Mouse (Mus musculus) limb, embryonic 15.5 days (tissue): ENCODE measurements around the gene Rnf213. TPM values are rescaled to one million over a fixed set of nuclear protein-coding genes. Genes with fewer than 3 reads are reported as not detected.

Source experiments
- ATAC-seq: fragments of 200-750 bp; cut with Nextera tagmentation; 2 replicates; pipeline ENCODE4 v1.8.0; 2017; ENCODE audit warnings: low read depth, moderate TSS enrichment; ENCODE audit not compliant: insufficient number of reproducible peaks, low FRiP score, low TSS enrichment
- H3K27ac ChIP-seq: fragments of 300-500 bp; sonication (generic); 2 replicates; pipeline ENCODE4 v1.5.1; 2015; ENCODE audit warnings: moderate library complexity, mild to moderate bottlenecking, inconsistent platforms
- H3K27me3 ChIP-seq: fragments of 300-500 bp; sonication (generic); 2 replicates; pipeline ENCODE4 v1.6.1; 2015; ENCODE audit warnings: inconsistent platforms
- H3K36me3 ChIP-seq: fragments of 300-500 bp; sonication (generic); 2 replicates; pipeline ENCODE4 v1.6.1; 2015; ENCODE audit warnings: inconsistent platforms
- H3K4me1 ChIP-seq: fragments of 300-500 bp; sonication (generic); 2 replicates; pipeline ENCODE4 v1.6.1; 2015; ENCODE audit warnings: inconsistent platforms
- H3K4me2 ChIP-seq: fragments of 300-500 bp; sonication (generic); 2 replicates; pipeline ENCODE4 v1.6.1; 2015; ENCODE audit warnings: mild to moderate bottlenecking, inconsistent platforms
- H3K4me3 ChIP-seq: fragments of 300-500 bp; sonication (generic); 2 replicates; pipeline ENCODE4 v1.5.1; 2015; ENCODE audit warnings: mild to moderate bottlenecking, inconsistent platforms
- H3K9ac ChIP-seq: fragments of 300-500 bp; sonication (generic); 2 replicates; pipeline ENCODE4 v1.6.1; 2015; ENCODE audit warnings: inconsistent platforms
- H3K9me3 ChIP-seq: fragments of 300-500 bp; sonication (generic); 2 replicates; pipeline ENCODE4 v1.6.1; 2016; ENCODE audit warnings: inconsistent platforms
- WGBS: fragments of 180-500 bp; shearing (Covaris S2); methylation state at CpG from one replicate; pipeline ENCODE4 v1.1.7; 2015; 5-methylcytosine and 5-hydroxymethylcytosine counted together
- polyA plus RNA-seq: library from polyadenylated mRNA; unstranded; fragments of >200 nt; fragmentation: Nextera tagmentation; extraction: Ambion mirVana; gene quantifications from 2 replicates; pipeline ENCODE4 v1.2.1, GENCODE M21; 2015

Gene Rnf213
- polyA plus RNA-seq, 1 experiment from 2014 or later = 3.7 TPM

DNA sequence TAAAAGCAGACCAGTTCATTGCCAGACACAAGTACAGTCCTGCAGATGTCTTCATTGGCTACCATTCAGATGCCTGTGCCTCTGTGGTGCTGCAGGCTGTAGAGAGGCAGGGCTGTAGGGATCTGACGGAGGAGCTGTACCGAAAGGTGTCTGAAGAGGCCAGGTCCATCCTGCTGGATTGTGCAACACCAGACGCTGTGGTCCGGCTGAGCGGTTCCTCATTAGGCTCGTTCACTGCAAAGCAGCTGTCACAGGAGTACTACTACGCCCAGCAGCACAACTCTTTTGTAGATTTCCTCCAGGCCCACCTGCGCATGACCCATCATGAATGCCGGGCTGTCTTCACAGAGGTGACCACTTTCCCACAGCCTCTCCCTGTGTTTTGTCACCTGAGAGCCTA, 50.5 kb downstream of the Rnf213 start:
- ATAC-seq = no peak
- no peaks in the 10 kb centered on the region for H3K27me3 ChIP-seq
- H3K4me3 ChIP-seq = no peak overlapping the region
- no peaks in the 10 kb centered on the region for H3K4me1 ChIP-seq
- no peak overlapping the region for H3K4me2 ChIP-seq
- no peak overlapping the region for H3K9ac ChIP-seq
- 86% methylated on average over 9 of the region's 9 CpGs for WGBS
- peaks cover 40% of the 10 kb centered on the region for H3K36me3 ChIP-seq
- H3K27ac ChIP-seq = no peak overlapping the region
- no peaks in the 10 kb centered on the region for H3K9me3 ChIP-seq

- Histone ChIP-seq H3K9me3 (no peaks in the 10 kb centered on the region), H3K27me3 (no peaks in the 10 kb centered on the region), H3K36me3 (peaks cover 39% of the 10 kb centered on the region), H3K27ac (no peak overlapping the region), H3K4me1 (no peaks in the 10 kb centered on the region), H3K4me3 (no peak overlapping the region), H3K9ac (no peak overlapping the region), H3K4me2 (no peak overlapping the region)
- no peak for ATAC-seq
- WGBS = 70% methylated on average over 4 of the region's 4 CpGs
Observed at GRCm38 (mm10) chr11:119456097-119456496, 63.2 kb downstream of the Rnf213 start.

- Histone ChIP-seq H3K27me3 (no peaks in the 10 kb centered on the region), H3K36me3 (peaks cover 36% of the 10 kb centered on the region), H3K4me1 (no peaks in the 10 kb centered on the region), H3K9me3 (no peaks in the 10 kb centered on the region), H3K9ac (no peak overlapping the region), H3K4me3 (no peak overlapping the region), H3K4me2 (no peak overlapping the region), H3K27ac (no peak overlapping the region)
- 96% methylated on average over 4 of the region's 4 CpGs for WGBS
- ATAC-seq = no peak
Observed at GRCm38 (mm10) chr11:119477876-119478275, 85.0 kb downstream of the Rnf213 start.

GRCm38 (mm10) chr11:119490861-119491689, 98.2 kb downstream of the Rnf213 start, which contains the start of gene Endov:
Endov (plus strand) TSS chr11:119491347.
- WGBS = under 1% methylated on average over 66 of the region's 66 CpGs
- H3K4me1 ChIP-seq = peaks cover 18% of the 10 kb centered on the region
- no peaks in the 10 kb centered on the region for H3K9me3 ChIP-seq
- peaks cover 12% of the 10 kb centered on the region for H3K36me3 ChIP-seq
- no peaks in the 10 kb centered on the region for H3K27me3 ChIP-seq
- peak within 1 kb of the TSS; percentile 84 for H3K27ac ChIP-seq
- peak within 1 kb of the TSS; percentile 62 for H3K4me3 ChIP-seq
- H3K4me2 ChIP-seq = peak within 1 kb of the TSS; percentile 88
- ATAC-seq = peak; percentile 90
- peak within 1 kb of the TSS; percentile 59 for H3K9ac ChIP-seq

- peaks cover 18% of the 10 kb centered on the region for H3K4me1 ChIP-seq
- H3K36me3 ChIP-seq = peaks cover 13% of the 10 kb centered on the region
- H3K9me3 ChIP-seq = no peaks in the 10 kb centered on the region
- peak overlapping the region; percentile 59 for H3K9ac ChIP-seq
- WGBS = 6% methylated on average over 27 of the region's 27 CpGs
- H3K27me3 ChIP-seq = no peaks in the 10 kb centered on the region
- H3K4me3 ChIP-seq = peak overlapping the region; percentile 62
- H3K27ac ChIP-seq = peak overlapping the region; percentile 84
- ATAC-seq = no peak
- peak overlapping the region; percentile 88 for H3K4me2 ChIP-seq
Observed at GRCm38 (mm10) chr11:119491690-119492087, 98.8 kb downstream of the Rnf213 start.

DNA sequence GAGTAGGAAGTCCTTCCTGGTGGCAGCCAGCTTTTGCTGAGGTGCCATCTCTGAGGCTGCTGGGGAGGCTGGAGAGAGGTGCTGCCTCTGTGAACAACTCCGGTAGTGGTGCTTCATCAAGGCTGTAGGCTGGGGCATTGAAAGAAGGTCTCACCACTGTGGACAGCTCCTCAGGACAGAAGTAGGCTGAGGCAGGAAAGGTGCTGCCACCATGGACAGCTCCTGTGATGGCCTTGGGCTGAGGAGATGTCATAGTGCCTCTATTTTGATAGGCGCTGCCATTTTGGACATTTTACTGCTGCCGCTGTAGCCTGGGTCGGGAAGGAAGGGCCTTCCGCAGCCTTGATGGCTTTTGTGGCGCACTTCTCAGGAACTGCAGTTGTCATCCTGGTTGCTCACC, 99.9 kb downstream of the Rnf213 start:
- H3K4me3 ChIP-seq = no peak overlapping the region
- WGBS = 92% methylated on average over 6 of the region's 6 CpGs
- no peaks in the 10 kb centered on the region for H3K27me3 ChIP-seq
- H3K27ac ChIP-seq = no peak overlapping the region
- H3K4me2 ChIP-seq = no peak overlapping the region
- no peak for ATAC-seq
- H3K36me3 ChIP-seq = peaks cover 20% of the 10 kb centered on the region; the same call in 1 of the 2 replicates
- no peaks in the 10 kb centered on the region for H3K9me3 ChIP-seq
- H3K4me1 ChIP-seq = peaks cover 18% of the 10 kb centered on the region
- no peak overlapping the region for H3K9ac ChIP-seq

DNA sequence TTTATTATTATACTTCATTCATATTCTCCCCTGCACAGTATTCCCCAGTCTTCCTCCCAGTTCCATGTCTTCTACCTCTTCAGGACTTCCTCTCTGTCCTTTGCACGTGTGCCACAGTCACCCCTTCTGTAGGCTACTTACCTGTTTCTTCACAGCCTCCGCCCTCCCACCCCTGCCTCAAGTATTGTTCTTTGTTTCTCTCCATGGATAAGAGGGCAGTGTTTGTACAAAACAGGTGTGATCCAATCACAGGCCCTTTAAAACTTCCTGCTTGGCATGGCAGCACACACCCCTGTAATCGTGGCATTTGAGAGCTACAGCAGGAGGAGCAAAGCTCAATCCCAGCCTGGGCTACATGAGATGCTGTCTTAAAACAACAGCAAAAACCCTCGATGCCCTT, 100.6 kb downstream of the Rnf213 start:
- Histone ChIP-seq H3K27ac (no peak overlapping the region), H3K36me3 (peaks cover 25% of the 10 kb centered on the region), H3K4me2 (no peak overlapping the region), H3K4me3 (no peak overlapping the region), H3K9ac (0 out of 2 replicates have a peak overlapping the region, but pooled peaks have one; percentile 4), H3K27me3 (no peaks in the 10 kb centered on the region), H3K9me3 (no peaks in the 10 kb centered on the region), H3K4me1 (peaks cover 18% of the 10 kb centered on the region)
- ATAC-seq = no peak
- WGBS = 77% methylated on average over 4 of the region's 4 CpGs

DNA sequence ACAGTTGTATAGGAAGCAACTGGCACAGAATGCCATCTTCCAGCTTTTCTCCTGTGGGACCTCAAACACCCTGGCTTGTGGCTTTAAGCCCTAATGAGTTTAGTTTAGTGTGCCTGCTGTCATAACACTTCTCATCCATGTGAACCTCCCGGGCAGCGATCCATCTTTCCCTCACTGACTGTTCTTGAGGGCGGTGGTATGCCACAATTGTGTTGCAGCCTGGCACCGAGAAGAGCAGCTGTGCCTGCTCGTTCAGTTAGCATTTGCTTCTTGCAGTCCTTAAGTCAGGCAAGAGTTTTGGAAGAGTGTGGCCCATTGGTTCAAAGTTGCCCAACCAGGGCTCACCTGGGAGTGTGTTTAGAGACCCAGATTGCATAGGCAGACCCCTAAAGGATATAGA, 103.2 kb downstream of the Rnf213 start:
- 91% methylated on average over 5 of the region's 5 CpGs for whole genome bisulfite sequencing
- peaks cover 12% of the 10 kb centered on the region for H3K4me1 ChIP-seq
- no peak overlapping the region for H3K4me2 ChIP-seq
- no peaks in the 10 kb centered on the region for H3K9me3 ChIP-seq
- H3K36me3 ChIP-seq = peaks cover 50% of the 10 kb centered on the region
- no peak for ATAC-seq
- no peaks in the 10 kb centered on the region for H3K27me3 ChIP-seq
- no peak overlapping the region for H3K27ac ChIP-seq
- H3K9ac ChIP-seq = no peak overlapping the region
- H3K4me3 ChIP-seq = no peak overlapping the region

DNA sequence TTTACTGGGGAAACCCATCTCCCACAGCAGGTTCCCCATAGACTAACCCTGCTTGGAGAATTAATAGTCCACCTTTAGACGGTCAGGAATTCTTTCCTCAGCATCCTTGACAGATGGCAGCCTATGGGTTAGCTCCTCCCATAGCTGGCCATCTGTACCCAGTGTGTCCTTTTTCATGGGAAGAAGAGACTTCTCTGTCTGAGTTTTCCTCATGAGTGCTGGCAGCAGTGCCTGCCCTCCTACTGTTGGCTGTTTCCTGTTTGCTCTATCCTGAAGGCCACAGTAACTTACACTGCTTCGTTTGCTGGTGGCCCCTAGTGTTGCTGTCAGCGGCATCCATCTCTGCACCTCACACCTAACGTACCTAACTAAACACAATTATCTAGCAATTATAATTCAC, 104.6 kb downstream of the Rnf213 start:
- Histone ChIP-seq H3K27me3 (no peaks in the 10 kb centered on the region), H3K9ac (no peak overlapping the region), H3K9me3 (no peaks in the 10 kb centered on the region), H3K36me3 (peaks cover 63% of the 10 kb centered on the region), H3K27ac (no peak overlapping the region), H3K4me1 (peaks cover 6% of the 10 kb centered on the region), H3K4me2 (no peak overlapping the region), H3K4me3 (no peak overlapping the region)
- WGBS = 76% methylated on average over 4 of the region's 4 CpGs
- ATAC-seq = no peak

- peaks cover 77% of the 10 kb centered on the region for H3K36me3 ChIP-seq
- WGBS = 90% methylated on average over 4 of the region's 4 CpGs
Observed at GRCm38 (mm10) chr11:119499297-119499696, 106.4 kb downstream of the Rnf213 start.

DNA sequence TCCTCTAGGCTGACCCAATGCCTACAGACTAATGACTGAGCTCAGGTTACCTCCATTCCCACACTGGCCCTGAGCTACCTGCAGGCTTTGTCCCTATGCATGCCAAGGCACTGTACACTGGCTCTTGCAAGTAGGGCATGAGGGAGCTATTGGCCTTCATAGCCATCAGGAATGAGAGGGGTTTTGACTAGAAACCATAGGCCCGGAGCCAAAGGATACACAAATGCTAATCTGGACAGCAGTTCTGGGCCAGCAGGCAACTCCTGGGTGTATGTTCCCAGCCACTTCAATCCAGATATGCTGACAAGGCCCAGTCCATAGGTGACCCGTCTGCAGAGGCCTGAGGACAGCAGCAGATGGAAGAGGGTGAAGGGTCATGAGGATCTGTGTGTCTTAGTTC, 107.1 kb downstream of the Rnf213 start:
- H3K4me2 ChIP-seq = no peak overlapping the region
- no peak overlapping the region for H3K4me3 ChIP-seq
- no peaks in the 10 kb centered on the region for H3K9me3 ChIP-seq
- no peak for ATAC-seq
- H3K27ac ChIP-seq = no peak overlapping the region
- no peaks in the 10 kb centered on the region for H3K4me1 ChIP-seq
- peaks cover 82% of the 10 kb centered on the region for H3K36me3 ChIP-seq
- H3K27me3 ChIP-seq = no peaks in the 10 kb centered on the region
- 83% methylated on average over 2 of the region's 2 CpGs for WGBS
- H3K9ac ChIP-seq = no peak overlapping the region

More at GRCm38 (mm10) chr11:119499297-119499696, 106.4 kb downstream of the Rnf213 start:
- Histone ChIP-seq H3K4me2 (no peak overlapping the region), H3K9me3 (no peaks in the 10 kb centered on the region), H3K4me3 (no peak overlapping the region), H3K4me1 (no peaks in the 10 kb centered on the region), H3K9ac (no peak overlapping the region), H3K27ac (no peak overlapping the region), H3K27me3 (no peaks in the 10 kb centered on the region)
- ATAC-seq = no peak

DNA sequence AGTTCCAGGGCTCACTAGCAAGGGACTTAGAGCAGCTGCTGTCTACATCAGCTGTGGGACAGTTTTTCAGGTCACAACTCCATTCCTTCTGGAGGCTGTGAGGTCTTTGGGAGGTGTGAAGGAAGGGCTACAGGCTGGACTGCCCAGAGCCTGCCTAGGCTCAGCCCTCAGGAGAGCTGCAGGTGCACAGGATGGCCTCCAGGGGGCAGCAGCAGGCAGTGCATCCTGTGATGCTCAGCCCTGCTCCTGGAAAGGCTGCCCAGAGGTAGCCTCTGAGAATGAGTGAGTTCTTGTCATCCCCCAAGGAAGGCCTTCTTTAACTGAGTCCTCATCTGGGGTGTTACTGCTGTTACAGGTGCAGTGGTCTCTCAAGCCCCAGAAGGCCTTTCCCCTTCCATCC, 110.8 kb downstream of the Rnf213 start:
- no peak overlapping the region for H3K4me2 ChIP-seq

More for the DNA sequence above, 110.8 kb downstream of the Rnf213 start:
- H3K27me3 ChIP-seq = no peaks in the 10 kb centered on the region
- H3K4me3 ChIP-seq = no peak overlapping the region
- no peak overlapping the region for H3K9ac ChIP-seq
- H3K9me3 ChIP-seq = no peaks in the 10 kb centered on the region
- H3K4me1 ChIP-seq = no peaks in the 10 kb centered on the region
- H3K36me3 ChIP-seq = peaks cover 90% of the 10 kb centered on the region
- ATAC-seq = no peak; the same call in 1 of the 2 replicates
- H3K27ac ChIP-seq = no peak overlapping the region
